Mouse (Mus musculus) midbrain, embryonic 13.5 days (tissue): ENCODE measurements around the gene Dnajb2. TPM values are rescaled to one million over a fixed set of nuclear protein-coding genes. Genes with fewer than 3 reads are reported as not detected.
"Not testable (repeated sequence)": the region's sequence is repeated elsewhere in the genome, so short reads cannot be mapped to it uniquely, and the experiment has no call there.

Experiments used
- ATAC-seq: fragments of 200-750 bp; cut with Nextera tagmentation; 2 replicates; pipeline ENCODE4 v1.8.0; 2017; ENCODE audit warnings: mild to moderate bottlenecking, moderate TSS enrichment, moderate library complexity
- H3K27ac ChIP-seq: fragments of 300-500 bp; sonication (generic); 2 replicates; pipeline ENCODE4 v1.5.1; 2015; ENCODE audit warnings: inconsistent platforms, mild to moderate bottlenecking, moderate library complexity
- H3K27me3 ChIP-seq: fragments of 300-500 bp; sonication (generic); 2 replicates; pipeline ENCODE4 v1.6.1; 2015; ENCODE audit warnings: mild to moderate bottlenecking, inconsistent platforms
- H3K36me3 ChIP-seq: fragments of 300-500 bp; sonication (generic); 2 replicates; pipeline ENCODE4 v1.6.1; 2015; ENCODE audit warnings: mild to moderate bottlenecking, inconsistent platforms
- H3K4me1 ChIP-seq: fragments of 300-500 bp; sonication (generic); replicated peaks from 2 replicates; pipeline ENCODE4 v1.6.1; 2015; ENCODE audit warnings: inconsistent platforms
- H3K4me2 ChIP-seq: fragments of 300-500 bp; sonication (generic); replicated peaks from 2 replicates; pipeline ENCODE4 v1.6.1; 2015; ENCODE audit warnings: moderate library complexity, mild to moderate bottlenecking, inconsistent platforms
- H3K4me3 ChIP-seq: fragments of 300-500 bp; sonication (generic); replicated peaks from 2 replicates; pipeline ENCODE4 v1.5.1; 2015; ENCODE audit warnings: mild to moderate bottlenecking, inconsistent platforms
- H3K9ac ChIP-seq: fragments of 300-500 bp; sonication (generic); replicated peaks from 2 replicates; pipeline ENCODE4 v1.6.1; 2015; ENCODE audit warnings: mild to moderate bottlenecking, inconsistent platforms
- H3K9me3 ChIP-seq: fragments of 300-500 bp; sonication (generic); 2 replicates; pipeline ENCODE4 v1.6.1; 2016; ENCODE audit warnings: mild to moderate bottlenecking, inconsistent platforms
- WGBS: fragments of 180-500 bp; shearing (Covaris S2); methylation state at CpG from one replicate; pipeline ENCODE4 v1.1.7; 2015; 5-methylcytosine and 5-hydroxymethylcytosine counted together
- polyA plus RNA-seq: library from polyadenylated mRNA; unstranded; fragments of >200 nt; fragmentation: Nextera tagmentation; extraction: Ambion mirVana; gene quantifications from 2 replicates; pipeline ENCODE4 v1.2.1, GENCODE M21; 2015

Dnajb2 gene
- polyA plus RNA-seq, 1 experiment from 2014 or later: 56.7 TPM

DNA sequence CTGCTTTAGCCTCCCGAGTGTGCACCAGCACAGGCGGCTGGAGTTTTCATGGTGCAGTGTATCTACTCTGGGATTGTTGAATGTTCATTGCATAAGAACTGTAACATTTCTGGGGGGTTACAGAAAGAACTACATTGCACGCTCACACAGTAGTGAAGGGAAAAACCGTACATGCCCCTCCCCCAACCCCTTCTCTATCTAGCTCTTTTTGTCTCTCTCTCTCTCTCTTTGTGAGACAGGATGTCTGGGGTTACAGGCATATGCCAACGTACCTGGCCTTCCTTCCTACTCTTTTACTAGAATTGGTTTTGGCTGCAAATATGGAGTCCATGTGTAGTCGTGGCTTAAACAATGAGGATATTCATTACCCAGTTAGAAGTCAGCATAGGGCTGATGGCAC, 13.3 kb upstream of the Dnajb2 start:
- H3K4me2 ChIP-seq: no peak overlapping the region
- H3K9me3 ChIP-seq: no peaks in the 10 kb centered on the region
- H3K27ac ChIP-seq: no peak overlapping the region
- H3K36me3 ChIP-seq: no peaks in the 10 kb centered on the region
- WGBS: 83% methylated on average over 6 of the region's 6 CpGs
- no peak overlapping the region for H3K9ac ChIP-seq
- no peak for ATAC-seq
- H3K27me3 ChIP-seq: peaks cover 57% of the 10 kb centered on the region
- peaks cover 19% of the 10 kb centered on the region for H3K4me1 ChIP-seq
- H3K4me3 ChIP-seq: no peak overlapping the region

DNA sequence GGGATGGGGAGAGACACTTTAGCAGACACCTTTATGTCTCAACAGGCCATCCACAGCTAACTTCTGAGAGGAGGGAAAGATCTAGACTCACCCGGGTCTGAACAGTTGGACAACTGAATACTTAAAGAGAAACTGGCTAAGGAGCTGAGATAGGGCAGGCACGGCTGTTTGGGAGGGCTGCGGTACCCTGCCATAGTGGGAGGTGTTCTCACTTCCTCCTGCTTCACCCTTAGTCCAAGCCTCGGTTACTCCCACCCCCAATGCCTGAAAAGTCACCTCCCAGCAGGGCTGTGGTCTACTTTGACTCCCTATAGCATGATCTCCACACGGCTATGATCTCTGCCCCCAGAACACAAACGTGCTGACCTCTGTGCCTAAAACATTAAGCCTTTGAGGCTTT, 12.7 kb upstream of the Dnajb2 start:
- no peak for ATAC-seq
- Histone ChIP-seq H3K4me3 (no peak overlapping the region), H3K27me3 (peaks cover 51% of the 10 kb centered on the region), H3K4me1 (peaks cover 13% of the 10 kb centered on the region), H3K9ac (no peak overlapping the region), H3K4me2 (no peak overlapping the region), H3K27ac (no peak overlapping the region), H3K36me3 (no peaks in the 10 kb centered on the region), H3K9me3 (no peaks in the 10 kb centered on the region)
- 77% methylated on average over 6 of the region's 6 CpGs for WGBS

DNA sequence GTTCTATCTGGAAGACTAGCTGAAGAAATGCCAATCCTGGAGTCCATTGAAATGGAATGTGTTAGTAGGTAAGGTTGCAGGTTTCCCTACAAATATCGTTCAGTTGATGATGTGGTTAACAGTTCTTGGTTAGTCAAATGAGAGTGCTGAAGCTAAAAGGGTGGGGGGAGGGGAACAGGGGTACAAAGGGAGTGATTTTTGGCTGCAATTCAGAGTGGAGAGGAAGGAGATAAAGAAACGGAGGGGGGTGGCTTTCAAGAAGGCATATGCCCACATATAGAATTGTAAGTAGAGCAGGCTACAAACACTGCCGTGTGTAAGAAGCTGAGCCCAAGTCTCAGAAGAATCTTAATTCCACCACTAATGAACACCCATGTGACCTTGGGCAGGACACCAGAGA, 10.7 kb upstream of the Dnajb2 start:
- peaks cover 38% of the 10 kb centered on the region for H3K27me3 ChIP-seq
- no peak for ATAC-seq
- H3K27ac ChIP-seq: no peak overlapping the region
- no peaks in the 10 kb centered on the region for H3K4me1 ChIP-seq
- no peaks in the 10 kb centered on the region for H3K9me3 ChIP-seq
- WGBS: 69% methylated on average over 3 of the region's 3 CpGs
- no peak overlapping the region for H3K4me3 ChIP-seq
- H3K36me3 ChIP-seq: no peaks in the 10 kb centered on the region
- H3K9ac ChIP-seq: no peak overlapping the region
- H3K4me2 ChIP-seq: no peak overlapping the region

DNA sequence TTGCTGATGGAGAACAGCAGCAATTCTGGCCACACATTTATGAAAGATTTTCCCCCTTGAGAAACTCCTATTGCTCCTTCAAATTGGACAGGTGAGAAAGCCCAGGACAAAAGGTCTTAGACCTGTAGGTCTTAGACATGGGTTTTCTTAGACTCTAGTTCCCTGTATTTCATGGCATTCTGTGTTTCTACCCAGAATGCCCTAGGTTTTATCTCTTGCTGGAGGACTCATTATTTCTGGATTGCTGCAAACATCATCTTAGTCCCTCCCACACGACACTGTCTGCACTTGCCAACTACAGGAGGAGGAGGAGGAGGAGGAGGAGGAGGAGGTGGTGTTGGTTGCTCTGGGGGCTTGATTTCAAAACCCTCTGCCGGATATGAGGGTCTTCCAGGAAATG, 10.1 kb upstream of the Dnajb2 start:
- Histone ChIP-seq H3K4me1 (no peaks in the 10 kb centered on the region), H3K36me3 (no peaks in the 10 kb centered on the region), H3K27ac (no peak overlapping the region), H3K4me2 (no peak overlapping the region), H3K4me3 (no peak overlapping the region), H3K9me3 (no peaks in the 10 kb centered on the region), H3K9ac (no peak overlapping the region), H3K27me3 (peaks cover 31% of the 10 kb centered on the region)
- no peak for ATAC-seq
- WGBS: 76% methylated on average over 2 of the region's 2 CpGs

DNA sequence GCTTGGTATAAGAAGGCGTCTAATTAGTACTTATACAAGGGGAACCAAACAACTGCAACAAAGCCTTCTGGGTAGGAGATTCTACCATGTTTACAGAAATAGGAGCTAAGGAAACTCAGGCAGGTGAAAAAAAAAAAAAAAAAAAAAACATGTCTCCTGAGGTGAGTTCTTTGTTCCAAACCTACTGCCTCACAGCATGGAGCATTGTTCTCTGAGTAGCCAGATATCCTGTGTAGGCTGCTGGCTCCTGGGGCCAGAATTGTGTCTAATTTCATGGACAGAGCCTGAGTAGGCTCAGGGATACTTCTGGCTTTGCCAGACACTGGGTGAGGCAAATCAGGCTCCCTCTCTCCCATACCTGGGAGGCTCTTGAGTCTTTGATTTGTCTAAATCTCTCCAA, 8.6 kb upstream of the Dnajb2 start:
- Histone ChIP-seq H3K36me3 (no peaks in the 10 kb centered on the region), H3K4me1 (no peaks in the 10 kb centered on the region), H3K27me3 (peaks cover 22% of the 10 kb centered on the region; the same call in 1 of the 2 replicates), H3K27ac (no peak overlapping the region), H3K9ac (no peak overlapping the region), H3K9me3 (no peaks in the 10 kb centered on the region), H3K4me3 (no peak overlapping the region), H3K4me2 (no peak overlapping the region)
- ATAC-seq: no peak
- 71% methylated on average over 1 of the region's 1 CpGs for WGBS

DNA sequence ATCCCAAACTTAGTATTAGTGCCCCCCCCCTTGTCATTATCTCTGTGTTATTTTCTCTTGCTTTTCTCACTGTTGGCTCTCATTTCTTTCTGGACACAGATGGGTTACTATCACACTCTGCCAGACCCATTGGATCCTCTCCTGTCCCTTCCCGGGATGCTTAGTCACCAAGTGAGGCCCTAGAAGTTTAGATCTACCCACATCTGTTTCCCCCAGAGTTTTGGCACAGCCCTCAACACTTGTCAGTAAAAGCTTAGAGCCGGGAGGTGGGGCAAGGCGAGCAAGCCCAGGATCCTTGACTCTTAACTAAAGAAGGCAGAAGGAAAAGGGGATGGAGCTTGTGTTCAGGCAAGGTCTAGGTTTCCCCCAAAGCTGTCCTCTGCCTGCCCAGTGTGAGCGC, 7.0 kb upstream of the Dnajb2 start:
- ATAC-seq: no peak
- no peak overlapping the region for H3K27ac ChIP-seq
- 74% methylated on average over 4 of the region's 4 CpGs for WGBS
- H3K9ac ChIP-seq: no peak overlapping the region
- no peaks in the 10 kb centered on the region for H3K36me3 ChIP-seq
- no peaks in the 10 kb centered on the region for H3K9me3 ChIP-seq
- H3K4me3 ChIP-seq: no peak overlapping the region
- H3K4me2 ChIP-seq: no peak overlapping the region
- H3K27me3 ChIP-seq: peaks cover 15% of the 10 kb centered on the region; the same call in 1 of the 2 replicates
- H3K4me1 ChIP-seq: no peaks in the 10 kb centered on the region

DNA sequence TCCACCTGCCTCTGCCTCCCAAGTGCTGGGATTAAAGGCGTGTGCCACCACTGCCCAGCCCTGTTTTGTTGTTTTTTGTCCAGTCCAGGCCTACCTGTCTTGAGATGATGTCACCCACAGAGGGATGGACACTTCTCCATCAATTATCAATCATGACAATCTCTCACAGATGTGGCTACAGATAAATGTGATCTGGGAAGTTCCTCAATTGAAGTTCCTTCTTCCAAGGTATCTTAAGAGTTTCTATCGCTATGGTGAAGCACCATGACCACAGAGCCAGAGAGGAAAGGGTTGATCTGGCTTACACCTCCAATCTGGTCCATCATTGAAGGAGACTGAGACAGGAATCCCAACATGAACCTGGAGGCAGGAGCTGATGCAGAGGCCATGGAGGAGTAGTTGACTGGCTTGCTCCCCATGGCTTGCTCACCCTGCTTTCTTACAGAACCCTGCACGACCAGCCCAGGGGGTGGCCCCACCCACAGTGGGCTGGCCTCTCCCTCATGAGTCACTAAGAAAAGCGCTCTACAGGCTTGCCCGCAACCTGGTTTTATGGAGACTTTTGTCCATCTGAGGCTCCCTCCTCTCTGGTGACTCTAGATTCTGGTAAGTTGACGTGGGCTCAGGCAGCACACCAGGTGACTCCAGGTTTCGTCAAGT, 5.7 kb upstream of the Dnajb2 start:
- peaks cover 5% of the 10 kb centered on the region for H3K4me1 ChIP-seq

DNA sequence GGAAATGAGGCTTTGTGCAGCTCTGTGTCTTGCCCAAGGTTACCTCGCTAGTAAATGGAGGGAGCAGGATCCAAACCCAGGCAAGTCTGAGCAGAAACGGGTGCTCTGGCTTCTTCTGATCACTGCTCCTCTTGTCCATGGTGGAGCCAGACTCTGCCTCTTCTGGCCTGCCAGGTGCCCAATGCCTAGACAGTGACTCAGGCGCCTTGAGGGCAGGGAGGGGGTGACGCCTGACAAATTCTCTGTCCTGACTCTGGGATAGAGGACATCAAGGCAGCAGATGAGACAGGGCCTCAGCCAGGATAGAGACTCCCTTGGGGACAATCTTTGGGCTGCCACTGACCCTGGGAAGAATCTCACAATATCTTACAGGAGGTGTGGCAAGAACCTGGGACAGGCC, 5.0 kb upstream of the Dnajb2 start:
- Histone ChIP-seq H3K9ac (no peak overlapping the region), H3K36me3 (no peaks in the 10 kb centered on the region), H3K27ac (no peak overlapping the region), H3K27me3 (peaks cover 14% of the 10 kb centered on the region; the same call in 1 of the 2 replicates), H3K4me3 (no peak overlapping the region), H3K9me3 (no peaks in the 10 kb centered on the region), H3K4me2 (no peak overlapping the region), H3K4me1 (peaks cover 10% of the 10 kb centered on the region)
- ATAC-seq: no peak
- WGBS: 75% methylated on average over 4 of the region's 4 CpGs

More for the DNA sequence above, 5.7 kb upstream of the Dnajb2 start:
- Histone ChIP-seq H3K4me3 (no peak overlapping the region), H3K36me3 (no peaks in the 10 kb centered on the region), H3K27ac (no peak overlapping the region), H3K4me2 (no peak overlapping the region), H3K9ac (no peak overlapping the region), H3K9me3 (no peaks in the 10 kb centered on the region), H3K27me3 (peaks cover 15% of the 10 kb centered on the region; the same call in 1 of the 2 replicates)
- no peak for ATAC-seq
- 72% methylated on average over 7 of the region's 7 CpGs for WGBS

DNA sequence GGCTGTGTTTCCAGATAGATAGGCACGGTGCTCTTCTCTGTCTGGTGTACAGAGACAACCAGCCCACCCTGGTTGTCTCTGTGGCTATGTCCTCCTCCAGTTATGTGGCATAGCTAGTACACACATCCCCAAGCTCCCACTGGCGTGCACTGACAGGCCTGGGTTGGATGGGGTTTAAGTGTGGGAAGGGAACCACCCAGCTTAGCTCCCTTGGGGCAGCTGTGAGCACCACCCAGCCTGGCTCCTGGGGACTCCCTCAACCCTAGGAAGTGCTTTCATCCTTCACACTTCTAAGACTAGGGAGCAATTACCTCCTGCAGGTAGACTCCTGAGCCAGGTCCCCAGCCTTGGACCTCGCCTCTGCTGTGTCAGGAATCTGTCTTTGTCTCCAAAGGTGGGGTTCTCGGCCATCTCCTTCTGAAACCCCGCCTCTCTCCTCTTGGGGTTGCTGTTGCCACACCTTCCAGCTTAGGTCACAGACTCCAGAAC, 4.5 kb upstream of the Dnajb2 start, which contains the start of gene A630095N17Rik:
Gene A630095N17Rik (minus strand): TSS at position 439 of the 489 bp plus-strand sequence.
- H3K4me3 ChIP-seq: no peak within 1 kb of the TSS
- H3K4me1 ChIP-seq: peaks cover 11% of the 10 kb centered on the region
- H3K27ac ChIP-seq: no peak within 1 kb of the TSS
- no peaks in the 10 kb centered on the region for H3K36me3 ChIP-seq
- H3K9me3 ChIP-seq: no peaks in the 10 kb centered on the region
- 71% methylated on average over 5 of the region's 5 CpGs for WGBS
- peaks cover 12% of the 10 kb centered on the region; the same call in 1 of the 2 replicates for H3K27me3 ChIP-seq
- no peak for ATAC-seq
- no peak within 1 kb of the TSS for H3K4me2 ChIP-seq
- H3K9ac ChIP-seq: no peak within 1 kb of the TSS

DNA sequence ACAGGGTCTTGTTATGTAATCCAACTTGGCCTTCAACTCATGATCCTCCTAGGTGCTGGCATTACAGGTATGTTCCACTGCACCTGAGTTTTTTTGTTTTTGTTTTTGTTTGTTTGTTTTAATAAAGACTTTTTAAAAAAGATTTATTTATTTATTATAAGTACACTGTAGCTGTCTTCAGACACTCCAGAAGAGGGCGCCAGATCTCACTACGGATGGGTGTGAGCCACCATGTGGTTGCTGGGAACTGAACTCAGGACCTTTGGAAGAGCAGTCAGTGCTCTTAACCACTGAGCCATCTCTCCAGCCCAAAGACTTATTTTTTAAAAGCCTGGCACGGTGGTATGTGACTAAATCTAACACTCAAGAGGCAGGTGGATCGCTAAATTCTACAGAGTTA, 3.7 kb upstream of the Dnajb2 start:
- 65% methylated on average over 4 of the region's 4 CpGs for WGBS

DNA sequence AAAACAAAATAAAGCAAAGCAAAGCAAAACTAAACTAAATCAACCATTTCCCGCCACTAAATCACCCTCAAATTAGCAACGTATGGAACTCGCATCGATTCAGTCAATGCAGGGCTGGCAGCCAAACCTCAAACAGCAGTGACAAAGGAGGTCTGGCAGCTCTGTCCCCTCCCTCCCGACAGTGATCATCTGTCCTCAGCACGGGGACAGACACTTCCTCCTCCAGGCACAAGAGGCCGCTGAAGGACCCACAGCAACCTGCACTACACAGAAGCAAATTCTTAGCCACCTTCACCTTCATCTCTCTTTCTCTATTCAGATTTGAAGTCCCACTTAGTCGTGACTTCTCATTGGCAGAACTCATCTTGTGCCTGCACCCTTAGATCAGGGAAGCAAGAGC, 1.6 kb upstream of the Dnajb2 start:
- Histone ChIP-seq H3K4me2 (peak overlapping the region; percentile 29), H3K27ac (no peak overlapping the region)

More for the DNA sequence above, 3.7 kb upstream of the Dnajb2 start:
- H3K9ac ChIP-seq, H3K27ac ChIP-seq, H3K4me2 ChIP-seq, ATAC-seq, H3K9me3 ChIP-seq, H3K36me3 ChIP-seq, H3K4me3 ChIP-seq: not testable (repeated sequence)
- peaks cover 12% of the 10 kb centered on the region; the same call in 1 of the 2 replicates for H3K27me3 ChIP-seq
- H3K4me1 ChIP-seq: peaks cover 19% of the 10 kb centered on the region

DNA sequence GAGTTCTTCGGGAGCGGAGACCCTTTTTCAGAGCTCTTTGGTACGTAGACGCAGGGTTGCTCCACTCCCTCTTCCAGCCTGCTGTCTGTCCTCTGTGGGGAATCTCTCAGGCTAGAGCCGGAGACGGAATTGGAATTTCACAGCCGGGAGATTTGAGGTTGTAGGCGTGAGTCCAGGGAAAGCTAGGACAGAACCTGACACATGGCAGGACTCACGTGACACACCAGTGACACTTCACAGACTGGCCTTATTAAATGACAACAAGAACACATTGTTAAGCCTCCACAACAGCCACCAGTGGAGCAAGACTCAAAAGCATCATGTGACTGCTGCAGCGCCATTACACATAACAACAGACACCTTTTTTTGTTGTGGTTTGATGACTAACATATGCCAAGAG, 3.4 kb downstream of the Dnajb2 start:
- Histone ChIP-seq H3K9ac (no peak overlapping the region), H3K9me3 (no peaks in the 10 kb centered on the region), H3K4me1 (peaks cover 17% of the 10 kb centered on the region), H3K27ac (no peak overlapping the region), H3K4me2 (no peak overlapping the region), H3K4me3 (no peak overlapping the region), H3K36me3 (peaks cover 37% of the 10 kb centered on the region), H3K27me3 (no peaks in the 10 kb centered on the region)
- ATAC-seq: no peak
- 87% methylated on average over 10 of the region's 10 CpGs for WGBS

More for the DNA sequence above, 1.6 kb upstream of the Dnajb2 start:
- H3K27me3 ChIP-seq: peaks cover 7% of the 10 kb centered on the region; the same call in 1 of the 2 replicates
- ATAC-seq: peak; percentile 66
- peaks cover 5% of the 10 kb centered on the region; the same call in 1 of the 2 replicates for H3K36me3 ChIP-seq
- under 1% methylated on average over 8 of the region's 8 CpGs for WGBS
- peaks cover 19% of the 10 kb centered on the region for H3K4me1 ChIP-seq
- no peak overlapping the region for H3K9ac ChIP-seq
- no peak overlapping the region for H3K4me3 ChIP-seq
- no peaks in the 10 kb centered on the region for H3K9me3 ChIP-seq
